Mouse (Mus musculus): Measurements from ENCODE around the gene Themis3.

- TF ChIP-seq CTCF (IDR thresholded peaks at IDR 0.05; ENCODE audit: low read depth, low read length) (no peak), POLR2A (IDR thresholded peaks at IDR 0.05; ENCODE audit: borderline replicate concordance, low read depth, low read length) (no peak)
Observed at GRCm38 (mm10) chr17:66619996-66620656, 25.7 kb upstream of the Themis3 start.

Data from bone marrow macrophage, adult 2 months (primary cell).